Mouse (Mus musculus): ENCODE measurements at regions not wholly inside any gene's neighbourhood (a gene's known extent, or its start where the extent isn't known, plus 50 kb on each side); places are given as distances from the start of the nearest gene placed in this dataset.

GRCm38 (mm10) chr2:166215610-166216511 is 60.4 kb upstream of the Sulf2 start:
- no peaks in the 10 kb centered on the region for H3K36me3 ChIP-seq
- WGBS, result 69% methylated on average over 18 of the region's 18 CpGs
- H3K9ac ChIP-seq, result no peak overlapping the region
- 0 out of 2 replicates have a peak, but pooled peaks cover 2% of the 10 kb centered on the region for H3K9me3 ChIP-seq (replicated peaks)
- ATAC-seq (ENCODE audit: insufficient number of reproducible peaks, low FRiP score), result no peak
- H3K4me2 ChIP-seq, result no peak overlapping the region
- H3K27me3 ChIP-seq (replicated peaks), result 0 out of 2 replicates have a peak, but pooled peaks cover 6% of the 10 kb centered on the region
- H3K4me1 ChIP-seq (replicated peaks), result peaks cover 16% of the 10 kb centered on the region
- H3K4me3 ChIP-seq, result no peak overlapping the region
- H3K27ac ChIP-seq (ENCODE audit: poor library complexity, severe bottlenecking), result no peak overlapping the region

GRCm38 (mm10) chr2:166215191-166215590 is 59.7 kb upstream of the Sulf2 start:
- no peak overlapping the region for H3K27ac ChIP-seq (ENCODE audit: poor library complexity, severe bottlenecking)
- no peak for ATAC-seq (ENCODE audit: insufficient number of reproducible peaks, low FRiP score)
- 77% methylated on average over 7 of the region's 7 CpGs for WGBS
- no peak overlapping the region for H3K4me3 ChIP-seq
- no peaks in the 10 kb centered on the region for H3K36me3 ChIP-seq
- H3K4me1 ChIP-seq (replicated peaks), result peaks cover 9% of the 10 kb centered on the region
- H3K9me3 ChIP-seq (replicated peaks), result 0 out of 2 replicates have a peak, but pooled peaks cover 2% of the 10 kb centered on the region
- 0 out of 2 replicates have a peak, but pooled peaks cover 6% of the 10 kb centered on the region for H3K27me3 ChIP-seq (replicated peaks)
- H3K4me2 ChIP-seq, result no peak overlapping the region
- H3K9ac ChIP-seq, result no peak overlapping the region

GRCm38 (mm10) chr2:166207145-166207508 is 51.7 kb upstream of the Sulf2 start:
- Histone ChIP-seq H3K27me3 (replicated peaks) (0 out of 2 replicates have a peak, but pooled peaks cover 4% of the 10 kb centered on the region), H3K4me1 (replicated peaks) (peaks cover 51% of the 10 kb centered on the region), H3K4me2 (no peak overlapping the region), H3K9me3 (replicated peaks) (0 out of 2 replicates have a peak, but pooled peaks cover 2% of the 10 kb centered on the region), H3K9ac (no peak overlapping the region), H3K27ac (ENCODE audit: poor library complexity, severe bottlenecking) (peak overlapping the region; percentile 34; the same call in 1 of the 2 replicates), H3K4me3 (no peak overlapping the region), H3K36me3 (no peaks in the 10 kb centered on the region)
- WGBS, result 71% methylated on average over 3 of the region's 3 CpGs
- ATAC-seq (ENCODE audit: insufficient number of reproducible peaks, low FRiP score), result no peak

DNA sequence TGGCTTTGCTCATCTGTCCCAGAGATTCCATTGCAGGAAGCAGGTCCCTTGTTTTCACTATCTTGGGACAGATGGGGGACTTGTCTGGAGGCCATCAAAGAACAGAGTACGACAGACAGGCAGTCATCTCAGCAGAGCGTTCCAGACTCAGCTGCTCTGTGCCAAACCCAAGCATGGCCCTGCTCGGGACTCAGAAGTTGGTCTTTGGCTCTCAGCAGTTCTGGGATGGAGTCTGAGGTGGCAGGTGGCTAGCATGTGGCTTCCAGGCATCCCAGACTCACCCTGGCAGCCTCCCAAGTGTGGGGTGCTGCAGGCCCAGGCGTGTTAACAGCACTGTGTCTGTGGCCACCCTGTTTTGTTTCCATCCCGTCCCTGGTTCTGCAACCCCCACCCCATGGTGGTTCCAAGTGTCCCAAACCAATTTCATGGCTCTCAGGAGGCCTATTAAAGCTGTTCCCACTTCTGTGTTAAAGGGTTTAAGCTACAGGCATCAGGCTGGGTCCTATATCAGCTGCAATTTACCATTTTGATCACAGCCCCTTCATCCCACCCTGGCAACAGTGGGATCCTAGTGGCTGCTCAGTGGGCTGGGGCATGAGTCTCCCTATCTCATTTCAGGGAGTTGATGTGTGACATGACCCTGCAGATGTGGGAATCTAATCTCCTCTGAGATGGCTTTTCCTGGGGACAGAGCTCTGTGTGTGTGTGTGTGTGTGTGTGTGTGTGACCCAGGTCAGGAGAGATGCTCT is 51.1 kb upstream of the Sulf2 start:
- peaks cover 51% of the 10 kb centered on the region for H3K4me1 ChIP-seq (replicated peaks)
- peak; percentile 26; the same call in 1 of the 2 replicates for ATAC-seq (ENCODE audit: insufficient number of reproducible peaks, low FRiP score)
- no peak overlapping the region for H3K4me2 ChIP-seq
- peak overlapping the region; percentile 34; the same call in 1 of the 2 replicates for H3K27ac ChIP-seq (ENCODE audit: poor library complexity, severe bottlenecking)
- H3K9ac ChIP-seq, result 0 out of 2 replicates have a peak overlapping the region, but pooled peaks have one; percentile 2
- 20% methylated on average over 5 of the region's 5 CpGs for WGBS
- H3K27me3 ChIP-seq (replicated peaks), result 0 out of 2 replicates have a peak, but pooled peaks cover 4% of the 10 kb centered on the region
- no peaks in the 10 kb centered on the region for H3K36me3 ChIP-seq
- no peak overlapping the region for H3K4me3 ChIP-seq
- H3K9me3 ChIP-seq (replicated peaks), result 0 out of 2 replicates have a peak, but pooled peaks cover 2% of the 10 kb centered on the region
